Mouse (Mus musculus): ENCODE data around the gene Nvl. TPM values are rescaled to one million over a fixed set of nuclear protein-coding genes. Genes with fewer than 3 reads are reported as not detected.

Gene Nvl
- 20.9 and 28.8 TPM in 2 replicates for polyA plus RNA-seq (2012; rRNA removed)

DNA sequence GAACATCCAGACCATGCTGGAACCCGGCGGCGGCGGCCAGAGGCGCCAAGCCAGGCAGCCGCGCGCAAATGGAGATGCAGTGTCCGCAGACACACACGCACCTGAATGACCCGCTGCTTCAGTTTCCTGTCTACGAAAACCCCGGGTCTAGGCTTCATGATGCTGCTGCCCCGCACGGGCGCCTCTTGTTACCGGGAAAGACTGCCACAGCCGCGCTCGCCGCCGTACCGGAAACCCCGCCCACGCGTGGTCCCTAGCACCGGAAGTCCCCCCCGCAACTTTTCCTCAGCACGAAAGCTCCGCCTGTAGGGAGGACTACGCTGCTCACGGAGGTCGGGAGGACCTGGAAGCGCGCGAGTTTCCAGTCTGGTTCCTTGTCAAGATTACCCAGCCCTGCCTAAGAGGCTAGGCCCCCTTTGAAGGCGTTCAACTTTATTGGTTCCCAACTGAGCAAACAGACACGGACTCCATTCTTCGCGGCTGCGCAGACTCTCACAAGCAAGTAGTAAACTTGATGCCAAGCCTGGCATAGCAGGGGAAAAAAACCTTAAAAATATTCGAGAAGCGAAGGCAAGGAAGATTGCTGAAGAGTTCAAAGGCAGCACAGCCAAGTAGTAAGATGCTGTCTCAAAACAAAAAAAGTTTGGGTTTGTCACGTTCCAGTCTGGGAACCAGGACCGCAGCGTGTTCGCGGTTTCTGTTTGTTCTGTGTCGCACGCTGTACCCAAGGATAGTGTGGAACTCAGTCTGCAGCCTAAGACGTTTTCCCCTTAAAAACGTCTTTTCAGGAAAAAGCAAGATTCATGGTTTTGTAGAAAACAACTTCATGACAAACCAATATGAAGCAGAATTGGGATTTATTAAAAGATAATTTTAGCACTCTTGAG is at the start of gene Nvl, which contains the start of gene Cnih4:
TSS of gene Nvl (minus strand) at position 255 of the 887 bp plus-strand sequence.
TSS of gene Cnih4 (plus strand) at position 744 of the 887 bp plus-strand sequence.
- DNase-seq (ENCODE audit: low spot score), result peak; percentile 87

DNA sequence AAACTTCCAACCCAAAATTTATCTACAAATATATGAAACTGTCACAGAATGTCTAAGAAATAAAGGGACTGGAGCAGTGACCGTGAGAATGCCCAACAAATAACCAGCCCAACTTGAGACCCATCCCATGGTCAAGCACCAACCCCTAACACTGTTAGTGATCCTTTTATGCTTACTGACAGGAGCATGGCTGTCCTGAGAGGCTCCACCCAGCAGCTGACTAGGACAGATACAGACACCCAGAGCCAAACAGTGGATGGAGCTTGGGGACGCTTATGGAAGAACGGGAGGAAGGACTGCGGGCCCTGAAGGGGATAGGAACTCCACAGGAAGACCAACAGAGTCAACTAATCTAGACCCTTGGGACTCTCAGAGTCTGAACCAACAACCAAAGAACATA is 44.9 kb upstream of the Nvl start:
- DNase-seq (ENCODE audit: low spot score), result no peak

DNA sequence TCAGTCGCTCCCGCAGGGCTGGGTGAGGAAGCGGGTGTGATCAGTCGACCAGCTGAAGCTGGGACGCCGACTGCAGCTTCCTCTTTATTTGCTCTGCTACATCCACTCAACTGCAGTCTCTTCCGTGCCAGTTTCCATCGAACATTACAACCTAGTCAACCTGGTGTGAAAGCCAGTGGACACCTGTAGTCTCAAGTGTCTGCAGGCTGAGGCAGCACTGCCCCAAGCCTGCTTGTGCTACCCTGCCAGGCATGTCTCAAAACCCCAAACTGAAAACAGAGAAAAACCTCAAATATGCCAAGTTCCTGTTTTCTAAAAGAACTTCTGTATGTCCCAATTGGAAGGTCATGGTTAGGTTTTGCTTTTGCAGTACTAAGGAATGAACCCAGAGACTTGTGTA is 26.2 kb upstream of the Nvl start:
- no peak for DNase-seq (ENCODE audit: low spot score)

DNA sequence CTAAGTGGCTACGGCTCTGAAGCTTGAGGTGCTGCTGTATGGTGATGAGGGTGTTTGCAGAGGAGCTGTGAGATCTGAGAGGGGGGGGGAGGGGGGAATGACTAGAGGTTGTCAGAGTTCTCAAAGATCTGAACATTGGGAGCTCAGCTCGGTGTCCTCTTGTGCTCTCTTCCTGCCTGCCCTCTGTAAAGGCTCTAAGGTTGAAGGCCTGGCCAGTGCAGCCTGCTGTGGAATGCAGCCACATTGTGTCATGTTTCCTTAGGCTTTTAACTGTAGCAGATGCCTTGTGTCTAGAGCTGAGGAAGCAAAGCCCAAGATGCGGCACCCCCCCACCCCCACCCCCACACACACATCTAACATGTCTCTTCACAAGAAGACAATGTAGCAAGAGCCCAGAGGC is 24.4 kb upstream of the Nvl start:
- DNase-seq (ENCODE audit: low spot score), result no peak

DNA sequence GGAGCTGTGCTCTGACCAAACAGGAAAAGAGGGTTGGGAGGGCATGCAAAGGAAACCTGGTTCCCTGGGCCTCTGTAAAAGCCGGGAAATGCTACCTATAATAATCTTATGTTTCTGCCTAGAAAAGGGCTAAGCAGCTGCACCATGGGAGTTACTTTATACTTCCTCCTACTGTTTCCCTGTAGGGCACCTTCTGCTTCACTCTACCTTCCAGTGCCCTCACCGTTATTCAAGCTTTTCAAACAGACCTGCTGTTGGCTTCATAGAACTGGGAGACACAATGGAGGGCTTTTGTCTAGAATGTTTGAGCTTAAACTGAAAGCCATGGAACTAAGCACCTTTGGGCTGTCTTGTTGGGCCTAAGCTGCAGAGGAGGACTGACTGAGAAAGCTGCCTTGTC is 23.8 kb upstream of the Nvl start:
- DNase-seq (ENCODE audit: low spot score), result no peak

DNA sequence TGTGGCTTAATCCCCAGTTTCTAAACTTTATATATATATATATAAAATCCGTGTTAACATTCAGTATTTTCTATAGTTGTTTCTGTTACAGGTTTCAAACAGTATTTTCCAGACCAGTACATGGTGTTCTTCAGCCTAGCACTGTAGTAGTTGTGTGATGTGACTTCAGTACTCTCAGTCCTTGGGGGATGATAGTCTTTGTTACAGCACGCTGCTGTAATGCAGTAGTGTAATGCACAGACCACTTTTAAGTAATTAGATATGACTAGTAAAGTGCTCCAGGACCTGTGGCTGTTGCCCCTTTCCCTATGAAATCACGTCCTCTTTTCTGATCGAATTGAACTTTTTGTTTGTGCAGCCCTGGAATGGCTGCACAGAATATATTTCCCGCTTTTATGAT is 7.5 kb upstream of the Nvl start:
- DNase-seq (ENCODE audit: low spot score), result no peak

DNA sequence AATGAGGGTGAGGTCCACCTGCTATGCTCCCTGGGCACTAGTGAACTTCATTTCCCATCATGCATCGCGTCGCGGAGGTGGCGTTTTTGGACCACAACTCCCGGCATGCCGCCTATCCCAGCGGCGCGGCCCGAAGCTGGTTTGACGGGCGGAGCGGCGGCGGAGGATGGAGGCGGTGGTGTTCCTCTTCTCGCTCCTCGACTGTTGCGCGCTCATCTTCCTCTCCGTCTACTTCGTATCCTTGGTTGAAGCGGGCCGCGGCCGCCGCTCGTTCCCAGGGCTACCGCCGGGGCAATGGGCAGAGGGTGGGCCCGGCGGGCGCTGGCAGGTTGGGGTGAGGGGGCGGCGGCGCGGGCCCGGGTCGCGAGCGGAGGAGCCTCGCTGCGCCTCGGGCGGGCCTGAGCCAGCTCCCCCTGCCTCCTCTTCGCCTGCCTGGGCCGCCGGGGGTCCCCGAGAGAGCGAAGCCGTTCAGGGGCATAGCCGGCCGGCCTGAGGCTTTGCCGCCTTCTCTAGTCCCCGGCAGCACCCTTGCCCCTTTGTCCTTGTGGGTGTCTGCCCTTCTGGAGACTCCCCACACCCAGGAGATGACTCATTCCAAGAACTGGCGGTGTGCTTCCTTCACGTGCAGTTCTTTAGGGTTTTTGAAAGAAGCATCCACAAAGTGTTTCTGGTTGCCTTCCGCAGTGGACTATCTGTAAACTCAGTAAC is 7.0 kb upstream of the Nvl start:
- DNase-seq (ENCODE audit: low spot score), result peak; percentile 74

DNA sequence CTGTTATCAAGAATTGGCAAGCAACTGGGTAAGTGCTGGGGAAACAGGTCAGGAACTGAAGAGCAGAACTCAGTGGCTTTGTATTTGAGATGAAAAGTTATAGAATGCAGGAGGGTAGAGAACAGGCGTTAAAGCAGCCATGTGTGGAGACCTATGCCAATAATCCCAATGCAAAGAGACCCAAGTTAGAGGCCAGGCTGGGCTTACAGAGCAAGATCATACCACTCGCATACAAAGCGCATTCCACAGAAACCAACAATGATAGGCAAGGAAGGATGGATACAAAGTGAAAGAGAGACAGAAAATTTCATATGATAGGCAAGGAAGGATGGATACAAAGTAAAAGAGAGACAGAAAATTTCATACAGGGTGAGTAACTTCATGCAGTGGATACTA is 6.4 kb upstream of the Nvl start:
- no peak for DNase-seq (ENCODE audit: low spot score)

DNA sequence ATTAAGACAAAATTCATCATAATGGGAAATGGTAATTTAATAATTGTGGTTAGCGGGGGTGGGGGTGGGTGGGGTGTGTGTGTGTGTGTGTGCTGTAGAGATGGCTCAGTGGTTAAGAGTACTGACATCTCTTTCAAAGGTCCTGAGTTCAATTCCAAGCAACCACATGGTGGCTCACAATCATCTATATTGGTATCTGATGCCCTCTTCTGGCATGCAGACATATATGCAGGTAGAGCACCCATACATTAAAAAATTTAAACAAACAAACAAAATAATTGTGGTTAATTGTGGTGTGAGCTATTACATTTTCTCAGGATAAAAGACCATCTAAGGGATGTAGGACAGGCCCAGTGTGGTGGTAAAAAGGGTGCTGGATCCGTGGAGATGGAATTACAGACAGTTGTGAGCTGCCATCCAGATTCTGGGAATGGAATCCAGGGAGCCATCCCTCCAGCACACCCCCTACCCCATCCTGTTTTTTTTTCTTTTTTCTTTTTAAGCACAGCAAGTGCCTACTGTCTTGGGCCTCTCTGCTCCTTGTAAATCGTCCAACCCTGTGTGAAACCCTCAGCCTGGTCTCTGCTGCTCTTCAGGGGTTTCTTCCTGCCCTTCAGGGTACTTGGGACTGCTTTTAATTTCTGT is 5.5 kb upstream of the Nvl start:
- no peak for DNase-seq (ENCODE audit: low spot score)

DNA sequence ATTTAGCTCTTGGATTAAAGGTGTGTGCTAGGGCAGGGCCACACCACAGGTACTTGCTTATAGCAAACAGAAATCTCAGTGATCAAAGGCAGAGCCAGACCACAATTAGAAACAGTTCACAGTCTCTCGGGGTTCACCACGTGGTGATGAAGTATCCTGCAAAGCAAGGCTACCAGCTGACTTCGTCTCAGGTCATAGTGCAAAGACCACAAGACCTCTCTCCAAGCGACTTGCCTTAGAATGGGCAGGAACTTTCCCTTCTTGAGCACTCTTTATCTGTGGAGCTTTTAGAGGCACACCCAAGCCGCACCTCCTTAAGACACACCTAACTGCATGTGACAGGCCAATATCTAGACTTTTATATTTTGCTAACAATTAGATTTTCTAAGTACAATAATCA is 4.5 kb upstream of the Nvl start:
- DNase-seq (ENCODE audit: low spot score), result no peak

DNA sequence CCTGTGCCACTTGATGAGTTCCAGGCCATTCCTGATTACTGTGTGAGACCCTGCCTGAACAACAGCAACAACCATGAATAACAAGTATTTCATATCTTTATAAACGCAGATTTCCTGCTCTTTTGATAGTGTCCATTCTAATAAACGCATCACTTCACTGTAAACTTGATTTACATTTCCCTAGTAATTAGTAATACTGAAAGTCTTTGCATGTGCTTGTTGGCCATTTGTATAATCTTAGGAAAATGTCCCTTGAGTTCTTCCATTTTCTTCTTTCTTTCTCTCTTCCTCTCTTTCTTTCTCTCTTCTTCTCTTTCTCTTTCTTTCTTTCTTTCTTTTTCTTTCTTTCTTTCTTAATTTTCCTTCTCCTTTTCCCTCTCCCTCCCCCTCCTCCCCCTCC is 2.2 kb upstream of the Nvl start:
- no peak for DNase-seq (ENCODE audit: low spot score)

DNA sequence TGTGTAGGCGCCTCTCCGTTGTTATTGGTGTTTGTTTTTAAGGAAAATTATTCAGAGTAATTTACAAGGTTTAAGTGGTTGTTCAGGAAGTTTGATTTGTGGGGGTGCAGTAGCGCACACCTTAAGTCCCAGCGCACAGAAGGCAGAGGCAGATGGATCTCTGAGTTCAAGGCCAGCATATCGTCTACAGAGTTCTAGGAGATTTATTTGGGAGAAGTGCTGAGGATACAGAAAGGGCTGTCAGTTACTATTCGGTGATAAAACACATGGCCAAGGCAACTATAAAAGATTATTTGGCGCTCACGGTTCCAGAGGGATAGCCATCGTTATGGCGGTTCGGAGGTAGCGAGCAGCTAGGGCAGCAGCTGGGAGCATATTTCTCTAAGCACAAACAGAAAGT is 962 bp upstream of the Nvl start:
- no peak for DNase-seq (ENCODE audit: low spot score)

DNA sequence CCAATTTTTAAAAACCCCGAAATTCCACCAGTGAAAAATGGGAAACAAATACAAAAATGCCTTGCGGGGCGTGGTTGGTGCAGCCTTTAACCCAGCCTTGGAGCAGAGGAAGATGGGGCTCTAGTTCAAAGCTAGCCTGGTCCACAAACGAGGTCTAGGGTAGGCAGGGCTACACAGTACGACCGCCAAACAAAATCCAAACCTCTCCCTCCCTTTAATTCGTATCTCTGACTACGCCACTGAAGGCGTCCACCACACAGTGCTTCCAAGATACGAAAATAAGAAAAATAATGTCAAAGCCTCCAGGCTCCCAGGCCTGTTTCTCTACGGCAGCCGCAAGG is 425 bp downstream of the Nvl start:
- DNase-seq (ENCODE audit: low spot score), result no peak

DNA sequence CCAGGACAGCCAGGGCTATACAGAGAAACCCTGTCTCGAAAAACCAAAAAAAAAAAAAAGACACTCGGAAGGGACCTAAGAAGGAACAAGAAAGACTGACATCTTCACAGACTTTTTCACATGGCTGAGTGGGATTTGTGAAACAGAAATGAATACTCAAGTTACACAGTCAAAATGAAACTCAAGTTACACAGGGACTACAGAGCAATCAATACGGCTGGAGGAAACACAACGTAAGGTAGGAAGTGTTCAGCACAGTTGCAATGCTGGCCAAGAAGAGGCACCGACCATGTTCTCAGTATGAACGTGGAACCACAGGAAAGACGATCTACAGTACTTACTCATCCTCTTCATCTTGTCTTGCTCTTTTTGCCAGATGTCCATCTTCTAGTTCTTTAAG is 5.3 kb downstream of the Nvl start:
- no peak for DNase-seq (ENCODE audit: low spot score)

DNA sequence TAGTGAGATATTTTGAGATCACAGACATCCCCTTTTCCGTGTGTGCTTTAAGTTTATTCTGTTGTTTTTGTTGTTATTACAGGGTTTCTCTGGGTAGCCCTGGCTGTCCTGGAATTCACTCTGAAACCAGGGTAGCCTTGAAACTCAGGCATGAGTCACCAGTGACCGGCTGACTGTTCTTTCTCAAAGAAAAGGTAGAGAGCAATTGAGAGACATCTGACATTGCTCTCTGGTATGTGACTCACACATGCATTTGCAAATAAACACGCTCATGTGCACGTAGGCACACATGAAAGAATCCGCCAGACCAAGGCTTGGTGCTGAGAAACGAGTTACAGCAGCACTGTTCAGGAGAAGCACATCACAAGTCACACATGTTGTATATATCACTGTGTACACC is 12.1 kb downstream of the Nvl start:
- DNase-seq (ENCODE audit: low spot score), result no peak

DNA sequence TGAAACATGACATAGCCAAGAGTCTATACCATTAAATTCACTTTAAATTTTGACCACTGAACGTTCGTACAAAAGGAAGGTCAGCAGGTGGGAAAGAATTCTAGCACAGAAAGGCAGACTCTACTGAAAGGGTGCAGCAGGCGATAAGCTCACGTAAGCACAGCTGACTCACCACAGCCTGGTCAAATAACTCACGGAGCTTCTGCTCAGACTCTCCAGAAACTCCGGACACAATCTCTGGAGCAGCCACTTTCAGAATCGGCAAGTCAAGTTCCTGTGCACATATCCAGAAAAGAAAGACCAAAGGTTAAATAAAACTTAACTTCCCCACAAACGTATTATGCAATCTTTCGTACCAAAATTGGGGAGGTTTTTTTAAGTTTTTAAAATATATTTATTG is 17.2 kb downstream of the Nvl start:
- no peak for DNase-seq (ENCODE audit: low spot score)

DNA sequence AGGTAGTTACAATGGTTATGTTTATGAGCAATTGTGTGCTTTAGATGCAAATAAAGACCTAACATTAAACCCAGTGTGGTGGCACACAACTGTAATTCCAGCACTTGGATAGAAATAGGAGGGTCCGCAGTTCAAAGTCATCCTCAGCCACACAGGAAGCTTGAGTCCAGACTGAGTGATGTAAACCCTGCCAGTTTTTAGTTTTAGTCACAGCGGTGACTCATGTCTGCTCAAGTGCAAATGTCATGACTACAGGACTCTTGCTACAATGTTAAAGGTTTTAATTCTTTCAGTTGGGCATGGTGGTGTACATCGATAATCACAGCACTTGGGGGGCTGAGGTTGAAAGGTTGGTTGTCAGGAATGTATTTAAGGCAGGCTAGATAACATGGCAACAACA is 18.1 kb downstream of the Nvl start:
- DNase-seq (ENCODE audit: low spot score), result no peak

DNA sequence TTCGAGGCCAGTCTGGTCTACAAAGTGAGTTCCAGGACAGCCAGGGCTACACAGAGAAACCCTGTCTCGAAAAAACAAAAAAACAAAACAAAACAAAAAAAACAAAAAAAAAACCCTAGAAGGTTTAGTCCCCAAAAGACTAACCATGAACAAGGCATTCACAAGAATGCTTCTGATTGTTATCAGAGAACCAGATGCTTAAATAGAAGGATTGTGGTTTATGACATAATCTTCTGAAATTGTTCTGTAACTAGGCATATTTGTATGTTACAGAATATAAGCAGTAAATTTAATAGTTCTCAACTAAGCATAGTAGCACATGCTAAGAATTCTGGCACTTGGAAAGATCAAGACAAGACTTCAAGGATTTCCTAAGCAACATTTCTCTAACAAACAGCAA is 19.9 kb downstream of the Nvl start:
- no peak for DNase-seq (ENCODE audit: low spot score)

DNA sequence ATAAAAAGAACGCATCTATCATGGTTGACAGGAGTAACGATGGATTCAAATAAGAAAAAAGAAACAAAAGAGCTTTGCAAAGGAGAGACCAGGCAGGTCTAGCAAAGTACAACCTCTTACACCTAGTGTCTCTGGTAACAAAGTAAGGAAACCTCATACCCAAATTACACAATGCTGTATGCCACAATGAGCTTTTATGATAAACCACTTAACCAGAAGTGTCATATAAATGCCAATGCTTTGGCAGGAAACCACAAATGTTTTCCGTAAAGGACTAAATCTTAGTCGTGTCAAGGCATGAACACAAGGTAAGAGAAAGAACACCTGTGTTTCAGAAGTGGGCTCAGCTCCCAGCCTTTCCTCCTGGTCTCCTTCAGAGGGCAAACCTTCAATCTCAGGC is 26.9 kb downstream of the Nvl start:
- no peak for DNase-seq (ENCODE audit: low spot score)

DNA sequence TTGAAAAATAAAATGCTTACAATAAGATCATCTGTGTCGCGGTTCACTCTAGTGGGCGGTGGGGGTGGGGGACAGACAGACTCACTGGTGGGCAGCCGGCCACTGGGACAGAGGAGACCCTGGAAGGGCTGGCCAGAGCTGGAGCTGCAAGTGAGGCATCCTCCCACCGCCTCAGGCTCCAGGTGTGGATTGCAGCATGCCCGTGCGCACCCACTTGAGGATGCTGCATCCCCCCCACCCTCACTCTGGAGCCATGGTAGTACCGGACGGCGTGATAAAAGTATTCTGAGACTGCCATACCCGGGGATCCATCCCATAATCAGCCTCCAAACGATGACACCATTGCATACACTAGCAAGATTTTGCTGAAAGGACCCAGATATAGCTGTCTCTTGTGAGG is 54.0 kb downstream of the Nvl start:
- DNase-seq (ENCODE audit: low spot score), result no peak

DNA sequence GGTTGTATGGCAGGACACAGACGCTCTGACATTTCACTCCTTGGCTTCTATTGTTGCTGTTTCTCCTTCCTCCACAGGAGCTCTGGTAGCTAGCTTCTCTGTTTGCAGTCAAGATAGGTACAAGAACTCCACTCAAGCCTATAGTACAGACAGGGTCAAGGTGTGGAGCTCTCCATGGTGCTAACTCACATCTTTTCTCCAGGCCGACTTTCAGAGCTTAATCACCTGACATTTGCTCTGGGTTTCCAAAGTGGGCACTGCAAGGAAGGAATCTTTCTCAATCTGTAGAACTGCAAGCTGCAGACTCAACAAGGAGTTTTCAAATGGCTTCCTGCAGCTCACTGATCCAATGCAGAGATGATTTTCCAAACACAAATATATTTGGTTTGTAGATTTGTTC is 60.0 kb downstream of the Nvl start:
- no peak for DNase-seq (ENCODE audit: low spot score)

DNA sequence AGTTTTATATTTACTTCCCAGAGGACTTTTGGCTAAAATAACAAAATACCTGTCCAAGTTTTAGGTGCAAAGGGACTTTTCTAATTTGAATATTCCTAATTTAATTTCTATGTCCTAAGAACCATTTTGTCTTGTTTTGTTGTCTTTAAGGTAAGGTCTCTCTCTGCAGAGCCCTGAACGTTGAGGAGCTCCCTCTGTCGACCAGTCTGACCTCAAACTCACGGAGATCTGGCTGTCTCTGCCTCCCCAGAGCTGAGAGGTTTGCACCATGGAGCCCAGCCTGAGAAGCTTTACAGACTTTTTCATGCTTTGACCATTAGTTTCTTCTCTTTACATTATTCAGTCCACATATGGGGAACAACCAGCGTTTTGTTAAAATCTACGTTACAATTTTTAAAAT is 70.9 kb downstream of the Nvl start:
- no peak for DNase-seq (ENCODE audit: low spot score)

DNA sequence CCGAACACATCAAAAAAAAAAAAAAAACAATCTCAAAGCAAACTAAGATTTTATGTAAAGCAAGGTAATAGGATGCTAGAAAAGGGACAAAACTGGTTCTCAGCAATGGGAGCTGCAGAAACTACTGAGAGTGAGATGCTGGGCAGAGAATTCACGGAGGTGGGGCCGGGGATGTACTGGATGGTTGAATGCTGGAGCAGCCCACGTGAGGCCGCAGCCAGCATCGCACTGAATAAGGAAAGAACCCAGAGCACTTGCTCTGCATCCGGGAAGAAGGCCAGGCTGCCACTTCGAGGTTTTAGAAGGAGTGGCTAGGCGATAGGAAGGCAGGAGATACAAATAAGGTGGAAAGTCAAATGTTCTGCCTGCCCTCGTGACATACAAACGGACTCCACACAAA is 74.3 kb downstream of the Nvl start:
- DNase-seq (ENCODE audit: low spot score), result no peak

All from urinary bladder, adult 2 months (tissue).